Mouse (Mus musculus) gastrocnemius, postnatal 36 days (tissue): ENCODE measurements around the gene Nfkbil1. TPM values are rescaled to one million over a fixed set of nuclear protein-coding genes. Genes with fewer than 3 reads are reported as not detected.

Source experiments
- DNase-seq, 2 experiments: peaks; one replicate each; pipeline ENCODE4 v3.0.0; 2022
- intact Hi-C: fragments of 180-260 bp; cut with DNase I; formaldehyde crosslinking; loops from one replicate; pipeline ENCODE4 v1.15.1; 2025
- microRNA-seq, 2 experiments: library from miRNA; unstranded; fragments of <30 nt; microRNA quantifications; one replicate each; pipeline ENCODE4 v1.2.0; 2021
- total RNA-seq, 2 experiments: library from RNA; stranded (reverse); gene quantifications; 2 replicates each; pipeline ENCODE4 v1.2.3; 2021

Gene Nfkbil1
- total RNA-seq, 2 experiments from 2014 or later: 5.5 to 8.7 TPM

DNA sequence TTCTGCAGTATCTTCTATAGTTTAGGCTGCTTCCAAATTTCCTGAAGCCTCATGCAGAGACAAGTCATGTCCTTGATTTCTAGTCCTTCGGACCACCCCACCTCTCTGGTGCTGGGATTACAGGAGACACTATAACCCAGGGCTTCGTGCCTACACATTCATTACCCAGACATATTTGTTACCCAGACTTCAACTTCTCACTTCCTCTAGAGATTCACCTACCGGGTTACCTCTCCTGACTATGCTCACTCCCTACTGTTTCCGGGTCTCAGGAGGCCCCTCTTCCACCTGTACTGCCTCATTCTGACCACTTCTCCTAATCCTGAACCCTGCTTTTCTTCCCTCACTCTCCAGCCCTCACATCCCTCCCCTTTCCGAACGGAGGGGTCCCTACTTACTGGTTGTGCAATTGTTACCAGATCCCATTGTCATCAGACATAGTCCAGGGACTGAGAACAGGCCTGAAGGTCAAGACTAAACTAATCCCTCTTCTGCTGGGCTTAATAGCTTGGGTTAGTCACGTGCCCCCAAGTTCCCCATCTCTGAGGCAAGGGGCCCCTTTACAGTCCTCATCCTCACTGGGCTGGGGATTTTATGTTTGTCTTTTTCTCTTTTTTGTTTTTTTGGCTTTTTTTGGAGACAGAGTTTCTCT lies 47.5 kb downstream of the Nfkbil1 start, which contains the start of gene Lst1:
Lst1 (minus strand) TSS at position 481 of the 652 bp plus-strand sequence.
- intact Hi-C loops: no loop called here
- no peak for DNase-seq

- intact Hi-C loops: no loop called here
Observed at GRCm38 (mm10) chr17:35187345-35187744, 48.2 kb downstream of the Nfkbil1 start.

GRCm38 (mm10) chr17:35186681-35187080 lies 48.9 kb downstream of the Nfkbil1 start:
- intact Hi-C loops: no loop called here
- no peak for DNase-seq

More at GRCm38 (mm10) chr17:35187345-35187744, 48.2 kb downstream of the Nfkbil1 start:
- DNase-seq: no peak

DNA sequence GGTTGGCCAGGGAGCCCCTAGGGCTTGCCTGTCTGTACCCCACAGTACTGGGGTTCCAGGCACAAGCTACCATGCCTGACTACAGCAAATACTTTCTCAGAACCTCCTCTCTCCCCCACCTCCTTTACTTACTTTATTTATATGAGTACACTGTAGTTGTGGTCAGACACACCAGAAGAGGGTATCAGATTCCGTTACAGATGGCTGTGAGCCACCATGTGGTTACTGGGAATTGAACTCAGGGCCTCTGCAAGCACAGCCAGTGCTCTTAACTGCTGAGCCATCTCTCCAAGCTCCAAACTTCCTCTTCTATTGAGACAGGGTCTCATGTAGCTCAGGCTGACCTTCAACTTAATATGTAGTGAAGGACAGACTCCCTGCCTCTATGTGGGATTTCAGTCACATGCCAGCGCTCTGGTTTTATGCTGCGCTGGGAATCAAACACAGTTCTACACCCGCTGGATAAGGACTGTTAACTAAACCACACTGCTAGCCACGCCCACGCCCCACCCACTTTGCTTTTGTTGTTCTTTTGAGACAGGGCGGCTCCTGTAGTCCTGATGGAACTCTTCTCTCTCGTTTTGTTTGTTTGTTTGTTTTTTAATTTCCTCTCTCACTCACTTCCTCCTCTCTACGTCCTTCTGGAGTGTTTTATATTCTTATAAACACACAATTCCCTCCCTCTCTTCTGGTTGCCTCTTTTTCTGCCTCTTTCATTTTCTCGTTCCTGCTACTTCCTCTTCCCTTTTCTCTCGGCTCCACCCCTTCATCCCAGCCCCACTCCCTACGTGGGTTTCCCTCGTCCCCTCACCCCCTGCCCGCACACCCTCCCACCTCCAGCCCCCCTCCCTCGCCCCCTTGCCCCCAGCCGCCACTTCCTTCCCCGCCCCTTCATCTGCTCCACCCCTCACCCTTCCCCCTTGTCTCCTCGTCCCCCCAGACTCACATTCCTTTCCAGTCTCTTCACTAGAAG lies 49.7 kb downstream of the Nfkbil1 start:
- peak; percentile 71 to 72 for DNase-seq
- intact Hi-C loops: no loop called here

DNA sequence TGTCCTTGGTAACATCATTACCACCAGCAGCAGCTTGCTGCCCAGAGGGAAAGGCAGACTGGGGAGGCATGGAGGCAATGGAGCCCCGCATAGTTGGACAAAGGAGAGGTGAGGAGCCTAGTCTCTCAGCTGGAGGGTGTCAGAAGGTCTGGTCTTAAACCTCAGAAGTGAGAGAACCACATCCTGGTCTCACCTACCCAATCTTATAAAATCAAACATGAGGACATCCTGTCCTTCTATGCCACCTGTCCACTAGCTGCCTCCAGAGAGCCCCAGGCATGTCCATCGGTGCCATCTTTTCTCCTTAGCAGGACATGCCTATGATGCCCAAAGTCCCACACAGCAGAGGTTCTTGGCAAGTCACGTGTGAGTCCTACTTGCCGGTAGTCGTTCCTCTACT lies 55.5 kb downstream of the Nfkbil1 start:
- intact Hi-C loops: no loop called here
- DNase-seq: no peak

DNA sequence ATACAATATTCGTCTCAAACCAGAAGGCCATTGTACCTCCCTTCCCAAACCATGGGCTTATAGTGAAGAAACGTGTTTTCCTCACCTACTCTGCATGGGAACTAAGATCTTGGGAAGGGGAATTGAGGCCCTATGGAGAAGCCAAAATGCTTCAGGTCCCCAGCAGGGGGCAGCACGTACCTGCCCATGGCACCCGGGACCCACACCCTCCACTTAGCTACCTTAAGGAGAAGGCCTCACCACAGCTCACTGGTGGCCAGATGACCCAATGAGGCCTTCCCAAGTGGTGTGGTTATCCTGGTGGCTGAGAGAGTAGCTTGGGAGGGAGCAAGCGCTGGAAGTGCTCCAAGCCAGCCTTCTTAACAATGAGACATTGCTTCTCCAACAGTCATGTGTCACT lies 57.1 kb downstream of the Nfkbil1 start:
- DNase-seq: peak; percentile 72 to 74
- intact Hi-C loops: loop anchor here (2.0 kb wide), 2 partner anchors 16 to 54 kb away; partner anchors contain the start of genes Atp6v1g2 and Ltb

DNA sequence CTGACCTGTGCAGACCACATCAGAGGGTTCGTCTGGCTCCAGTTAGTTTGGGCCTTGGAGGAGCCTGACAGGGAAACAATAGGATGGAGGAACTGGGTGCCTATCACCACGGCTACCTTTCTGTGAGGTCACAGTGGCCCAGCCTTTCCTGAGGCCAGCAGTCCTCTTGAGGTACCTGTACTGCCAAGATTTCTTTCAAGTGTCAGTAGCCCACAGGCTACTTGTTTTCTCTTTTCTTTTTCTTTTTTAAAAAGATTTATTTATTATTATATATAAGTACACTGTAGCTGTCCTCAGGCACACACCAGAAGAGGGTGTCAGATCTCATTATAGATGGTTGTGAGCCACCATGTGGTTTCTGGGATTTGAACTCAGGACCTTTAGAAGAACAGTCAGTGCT lies 59.6 kb downstream of the Nfkbil1 start, which contains the start of gene Aif1:
Aif1 (minus strand) TSS at position 101 of the 400 bp plus-strand sequence.
- intact Hi-C loops: no loop called here
- no peak for DNase-seq

- intact Hi-C loops: no loop called here
- no peak for DNase-seq
Observed at GRCm38 (mm10) chr17:35175382-35175781, 60.2 kb downstream of the Nfkbil1 start.

DNA sequence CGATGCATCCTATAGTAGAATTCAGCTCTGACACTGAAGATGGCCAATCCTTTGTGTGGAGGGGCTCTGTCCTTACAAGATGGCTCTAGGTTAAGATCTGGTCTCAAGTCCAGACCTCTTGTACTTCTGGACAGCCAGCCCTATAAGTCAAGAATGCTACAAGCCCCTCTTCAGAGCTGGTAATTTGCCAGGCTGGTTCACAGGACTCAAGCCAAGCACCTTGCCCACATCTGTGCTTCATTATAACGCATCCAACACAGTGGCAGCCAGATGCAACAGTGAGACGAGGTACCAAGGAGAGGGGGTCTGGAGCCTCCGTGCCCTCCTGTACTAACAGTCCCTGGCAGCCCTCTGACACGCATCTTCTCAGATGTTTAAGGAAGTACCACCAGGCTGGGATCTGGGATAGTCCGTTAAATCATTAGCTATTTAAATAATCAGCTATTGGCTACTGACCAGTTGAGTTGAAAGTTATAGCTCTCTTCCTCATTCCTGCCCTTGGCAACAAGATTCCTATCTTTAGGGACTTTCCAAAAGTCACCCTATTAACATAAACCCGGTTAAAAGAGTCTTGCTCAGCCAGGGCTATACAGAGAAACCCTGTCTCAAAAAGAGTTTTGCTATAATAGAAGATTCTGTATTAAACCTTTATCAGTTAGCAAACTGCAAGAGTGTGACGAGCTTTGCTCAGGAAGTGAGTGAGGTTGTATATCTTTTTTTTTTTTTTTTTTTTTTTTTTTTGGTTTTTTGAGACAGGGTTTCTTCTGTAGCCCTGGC lies 61.2 kb downstream of the Nfkbil1 start:
- intact Hi-C loops: no loop called here
- no peak for DNase-seq

DNA sequence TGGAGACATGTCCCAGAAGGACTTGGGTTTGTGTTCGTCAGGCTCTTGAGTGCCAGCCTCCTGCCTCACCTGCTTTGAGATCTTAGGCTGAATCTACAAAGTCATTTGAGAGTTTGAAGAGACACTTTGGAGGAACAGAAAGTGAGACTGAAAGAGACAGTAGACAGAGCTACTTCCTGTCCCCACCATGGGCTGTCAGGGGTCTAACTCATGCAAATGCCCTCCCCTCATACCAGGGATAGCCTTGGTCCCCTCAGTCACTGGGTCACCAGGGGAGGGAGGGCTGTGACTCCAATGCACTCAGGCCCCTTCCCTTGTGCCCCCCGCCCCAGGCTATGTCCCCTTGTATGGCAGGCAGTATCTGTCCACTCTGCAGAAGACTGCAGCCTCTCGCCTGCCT lies 62.3 kb downstream of the Nfkbil1 start:
- intact Hi-C loops: no loop called here
- DNase-seq: no peak

GRCm38 (mm10) chr17:35172445-35173234 lies 63.0 kb downstream of the Nfkbil1 start:
- intact Hi-C loops: no loop called here
- DNase-seq: no peak

Small RNA genes lying within 50 kb of the gene (microRNA-seq; reads per million reads assigned to microRNA genes)
- gene Mir6973a: 0 reads per million in 2 experiments
- 0 reads per million in 2 experiments for gene Mir6974
- gene Mir6975: 0 to 1.1 reads per million in 2 experiments
- gene Mir8094: 0 to 0.74 reads per million in 2 experiments

Other genes starting within 250 kb of the Nfkbil1 start
- 10 to 100 TPM; 29.3 to 31.8 TPM for gene Vars, start 234.8 kb downstream of the Nfkbil1 start, total RNA-seq
- 10 to 100 TPM; 11.3 to 12.8 TPM for gene Vwa7, start 219.2 kb downstream of the Nfkbil1 start, total RNA-seq
- gene Sapcd1, start 207.8 kb downstream of the Nfkbil1 start, total RNA-seq: not detected
- gene Msh5, start 189.0 kb downstream of the Nfkbil1 start, total RNA-seq: under 1 TPM; 0.20 to 0.35 TPM
- gene Clic1, start 185.8 kb downstream of the Nfkbil1 start, total RNA-seq: 10 to 100 TPM; 10.9 to 12.0 TPM
- gene Ddah2, start 176.8 kb downstream of the Nfkbil1 start, total RNA-seq: 1 to 10 TPM; 8.4 to 8.9 TPM
- not detected for gene Ly6g6c, start 170.4 kb downstream of the Nfkbil1 start, total RNA-seq
- gene Mpig6b, start 169.6 kb downstream of the Nfkbil1 start, total RNA-seq: not detected
- not detected for gene Ly6g6e, start 158.9 kb downstream of the Nfkbil1 start, total RNA-seq
- gene Ly6g6d, start 157.7 kb downstream of the Nfkbil1 start, total RNA-seq: 1 to 10 TPM in 1 of 2 experiments, not detected in 1; 1.8 TPM
- gene Ly6g6f, start 150.2 kb downstream of the Nfkbil1 start, total RNA-seq: not detected
- 10 to 100 TPM; 67.7 to 73.9 TPM for gene Abhd16a, start 146.5 kb downstream of the Nfkbil1 start, total RNA-seq
- not detected for gene Ly6g5c, start 127.5 kb downstream of the Nfkbil1 start, total RNA-seq
- gene Ly6g5b, start 120.4 kb downstream of the Nfkbil1 start, total RNA-seq: not detected
- gene Gpank1, start 114.3 kb downstream of the Nfkbil1 start, total RNA-seq: 1 to 10 TPM; 6.0 to 7.8 TPM
- gene Csnk2b, start 113.7 kb downstream of the Nfkbil1 start, total RNA-seq: 100 to 1,000 TPM; 145 to 170 TPM
- gene D17H6S53E, start 109.4 kb downstream of the Nfkbil1 start, total RNA-seq: 10 to 100 TPM; 13.0 to 17.0 TPM
- not detected for gene Apom, start 103.7 kb downstream of the Nfkbil1 start, total RNA-seq
- gene Bag6, start 100.6 kb downstream of the Nfkbil1 start, total RNA-seq: 100 to 1,000 TPM; 191 to 208 TPM
- gene Prrc2a, start 70.9 kb downstream of the Nfkbil1 start, total RNA-seq: 10 to 100 TPM; 88.4 to 93.0 TPM
- gene Aif1, start 59.7 kb downstream of the Nfkbil1 start, total RNA-seq: under 1 TPM in 1 of 2 experiments, not detected in 1; 0.47 TPM
- gene Lst1, start 47.4 kb downstream of the Nfkbil1 start, total RNA-seq: 1 to 10 TPM in 1 of 2 experiments, under 1 TPM in 1; 0.74 to 1.5 TPM
- under 1 TPM in 1 of 2 experiments, not detected in 1; 0.46 TPM for gene Ltb, start 41.4 kb downstream of the Nfkbil1 start, total RNA-seq
- gene Tnf, start 33.8 kb downstream of the Nfkbil1 start, total RNA-seq: under 1 TPM in 1 of 2 experiments, not detected in 1; 0.46 TPM
- gene Lta, start 30.4 kb downstream of the Nfkbil1 start, total RNA-seq: under 1 TPM; 0.36 to 0.62 TPM
- gene Gm16181, start 15.0 kb downstream of the Nfkbil1 start, total RNA-seq: not detected
- gene Atp6v1g2, start 2.1 kb downstream of the Nfkbil1 start, total RNA-seq: 1 to 10 TPM; 1.7 to 2.4 TPM
- gene Ddx39b, start 6.0 kb upstream of the Nfkbil1 start, total RNA-seq: 10 to 100 TPM; 67.7 to 83.0 TPM
- gene H2-D1, start 26.9 kb upstream of the Nfkbil1 start, total RNA-seq: 10 to 100 TPM; 28.2 to 39.1 TPM
- gene H2-Q1, start 84.6 kb upstream of the Nfkbil1 start, total RNA-seq: under 1 TPM; 0.38 to 0.47 TPM
- under 1 TPM; 0.20 to 0.77 TPM for gene H2-Q2, start 106.5 kb upstream of the Nfkbil1 start, total RNA-seq
- gene H2-Q4, start 143.8 kb upstream of the Nfkbil1 start, total RNA-seq: 1 to 10 TPM; 3.6 to 4.0 TPM
- under 1 TPM; 0.17 to 0.26 TPM for gene H2-Q6, start 189.1 kb upstream of the Nfkbil1 start, total RNA-seq
- under 1 TPM; 0.33 to 0.62 TPM for gene H2-Q7, start 203.4 kb upstream of the Nfkbil1 start, total RNA-seq
- under 1 TPM; 0.10 to 0.13 TPM for gene H2-Q10, start 234.3 kb upstream of the Nfkbil1 start, total RNA-seq